Mouse (Mus musculus): ENCODE measurements around the gene Rilpl1. TPM values are rescaled to one million over a fixed set of nuclear protein-coding genes. Genes with fewer than 3 reads are reported as not detected.

Gene Rilpl1
- 8.9 and 11.0 TPM in 2 replicates for polyA plus RNA-seq (2015; fragmentation: Nextera tagmentation; extraction: Ambion mirVana)

DNA sequence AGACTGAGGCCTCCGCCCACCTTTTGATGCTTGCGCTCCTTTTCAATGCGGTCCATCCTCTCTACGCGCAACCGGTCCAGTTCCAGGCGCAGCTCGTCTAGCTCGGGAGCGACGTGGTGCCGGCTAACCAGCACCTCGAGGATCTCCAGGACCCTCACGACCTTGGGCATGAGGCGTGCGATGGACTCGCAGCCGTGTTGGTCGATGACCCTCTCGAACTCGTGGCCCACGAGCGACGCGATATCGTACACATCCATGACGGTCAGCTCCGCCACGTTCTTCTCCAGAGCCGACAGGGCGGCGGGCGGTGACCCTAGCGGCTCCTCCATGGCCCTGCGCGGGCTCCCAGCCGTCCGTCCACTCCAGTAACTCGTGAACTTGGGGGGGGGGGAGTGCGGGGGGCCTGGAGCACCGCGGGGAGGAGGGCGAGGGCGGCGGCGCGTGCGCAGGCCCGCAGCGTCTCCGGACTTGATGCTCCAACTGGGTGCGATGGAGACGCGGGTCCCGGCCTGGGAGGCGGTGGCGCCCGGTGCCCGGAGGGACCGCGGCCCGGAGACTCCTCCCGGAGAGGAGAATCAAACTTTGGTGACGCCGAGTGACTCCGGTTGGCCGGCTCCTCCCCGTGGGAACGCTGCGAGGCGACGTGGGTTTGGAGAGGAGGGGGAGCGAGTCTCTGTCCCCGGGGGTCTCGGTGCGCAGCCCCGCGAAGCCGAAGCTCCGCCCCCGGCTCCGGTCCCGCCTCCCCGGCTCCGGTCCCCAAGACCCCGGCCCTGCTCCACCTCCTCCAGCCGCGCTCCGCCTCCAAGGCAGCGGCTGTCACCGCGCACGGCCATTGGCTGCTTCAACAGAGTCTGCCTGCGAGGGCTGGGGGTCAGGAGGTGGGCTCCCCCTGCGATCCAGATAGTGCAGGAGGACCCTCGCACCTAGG lies at the start of gene Rilpl1:
Gene Rilpl1, minus strand, starts transcription at position 737 of the 928 bp plus-strand sequence.
- H3K9ac ChIP-seq (ENCODE audit: low read length), result peak within 1 kb of the TSS; percentile 80
- H3K9me3 ChIP-seq (replicated peaks; ENCODE audit: control insufficient read depth, low read length), result no peaks in the 10 kb centered on the region
- no peaks in the 10 kb centered on the region for H3K36me3 ChIP-seq (ENCODE audit: control insufficient read depth, insufficient read depth, low read length)
- under 1% methylated on average over 79 of the region's 96 CpGs for WGBS
- H3K27me3 ChIP-seq (ENCODE audit: control insufficient read depth, insufficient read depth, low read length), result no peaks in the 10 kb centered on the region
- H3K4me3 ChIP-seq (replicated peaks; ENCODE audit: low read length), result peak within 1 kb of the TSS; percentile 70
- H3K4me2 ChIP-seq (ENCODE audit: low read depth, low read length), result peak within 1 kb of the TSS; percentile 89
- peaks cover 34% of the 10 kb centered on the region for H3K4me1 ChIP-seq (ENCODE audit: control insufficient read depth, insufficient read depth, low read length)
- ATAC-seq (ENCODE audit: insufficient read depth, low FRiP score), result peak; percentile 84
- H3K27ac ChIP-seq (ENCODE audit: low read length), result peak within 1 kb of the TSS; percentile 87

DNA sequence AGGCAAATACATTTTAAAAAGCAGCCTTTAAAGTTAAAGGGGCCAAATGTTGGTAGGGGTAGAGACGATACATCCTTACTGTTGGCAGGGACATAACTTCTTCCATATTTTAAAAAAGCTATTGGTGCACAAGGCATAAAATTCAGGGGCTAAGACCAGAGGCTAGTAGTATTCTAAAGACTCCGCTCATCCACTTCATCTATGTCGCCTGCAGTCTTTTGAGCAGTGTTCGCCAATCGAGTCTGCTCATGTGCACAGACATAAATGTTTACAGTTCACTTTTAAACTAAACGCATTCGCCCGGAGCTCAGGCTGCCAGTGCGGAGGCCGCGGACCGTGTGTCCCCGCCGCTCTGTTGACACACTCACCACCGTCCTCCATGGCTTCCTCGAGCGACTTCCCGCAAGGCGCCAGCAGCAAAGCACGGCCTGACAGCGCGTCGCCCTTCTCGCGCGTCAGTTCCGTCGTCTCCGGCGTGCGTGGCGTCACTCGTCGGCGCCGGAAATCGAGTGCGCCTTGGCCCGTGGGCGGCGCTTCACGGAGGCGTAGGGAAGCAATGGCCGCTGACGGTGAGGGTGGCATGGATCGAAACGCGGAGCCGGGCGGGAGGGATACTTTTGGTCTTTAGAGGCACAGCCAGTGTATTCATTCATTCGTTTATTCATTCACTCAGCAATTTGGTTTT lies 47.6 kb upstream of the Rilpl1 start, which contains the start of the genes Eif2b1 and Gtf2h3:
Gene Eif2b1, minus strand, starts transcription at position 499 of the 685 bp plus-strand sequence.
Gene Gtf2h3, plus strand, starts transcription at position 508 of the 685 bp plus-strand sequence.
- Histone ChIP-seq H3K9ac (ENCODE audit: low read length) (peak within 1 kb of the TSS; percentile 82), H3K36me3 (ENCODE audit: control insufficient read depth, insufficient read depth, low read length) (peaks cover 10% of the 10 kb centered on the region), H3K4me1 (ENCODE audit: control insufficient read depth, insufficient read depth, low read length) (peaks cover 16% of the 10 kb centered on the region), H3K27me3 (ENCODE audit: control insufficient read depth, insufficient read depth, low read length) (no peaks in the 10 kb centered on the region), H3K4me2 (ENCODE audit: low read depth, low read length) (peak within 1 kb of the TSS; percentile 95), H3K9me3 (replicated peaks; ENCODE audit: control insufficient read depth, low read length) (no peaks in the 10 kb centered on the region), H3K4me3 (replicated peaks; ENCODE audit: low read length) (peak within 1 kb of the TSS; percentile 93), H3K27ac (ENCODE audit: low read length) (no peak within 1 kb of the TSS)
- peak; percentile 92 for ATAC-seq (ENCODE audit: insufficient read depth, low FRiP score)
- WGBS, result 1% methylated on average over 51 of the region's 51 CpGs

DNA sequence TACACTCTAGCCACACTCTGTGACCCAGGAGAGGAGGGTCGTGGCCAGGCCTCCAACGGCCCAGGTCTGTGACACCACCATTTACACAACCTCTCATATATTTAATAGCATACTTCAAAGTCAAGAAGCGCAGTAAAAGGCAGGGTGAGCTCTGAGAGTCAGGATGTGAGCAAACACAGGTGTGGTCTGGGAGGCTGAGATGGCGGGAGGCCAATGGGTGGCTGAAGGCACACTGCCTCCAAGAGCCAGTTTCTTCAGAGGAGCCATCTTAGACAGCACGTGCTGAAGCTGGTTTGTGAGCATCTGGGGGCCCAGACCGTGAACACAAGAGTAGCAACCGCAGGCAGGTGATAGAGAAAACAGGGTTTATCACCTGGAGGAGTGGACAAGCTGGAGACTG lies 44.3 kb upstream of the Rilpl1 start:
- Histone ChIP-seq H3K36me3 (ENCODE audit: control insufficient read depth, insufficient read depth, low read length) (peaks cover 21% of the 10 kb centered on the region), H3K4me1 (ENCODE audit: control insufficient read depth, insufficient read depth, low read length) (peaks cover 16% of the 10 kb centered on the region), H3K9me3 (replicated peaks; ENCODE audit: control insufficient read depth, low read length) (no peaks in the 10 kb centered on the region), H3K9ac (ENCODE audit: low read length) (no peak overlapping the region), H3K27me3 (ENCODE audit: control insufficient read depth, insufficient read depth, low read length) (no peaks in the 10 kb centered on the region), H3K4me3 (replicated peaks; ENCODE audit: low read length) (no peak overlapping the region), H3K27ac (ENCODE audit: low read length) (no peak overlapping the region), H3K4me2 (ENCODE audit: low read depth, low read length) (no peak overlapping the region)
- WGBS, result 80% methylated on average over 7 of the region's 7 CpGs
- no peak for ATAC-seq (ENCODE audit: insufficient read depth, low FRiP score)

DNA sequence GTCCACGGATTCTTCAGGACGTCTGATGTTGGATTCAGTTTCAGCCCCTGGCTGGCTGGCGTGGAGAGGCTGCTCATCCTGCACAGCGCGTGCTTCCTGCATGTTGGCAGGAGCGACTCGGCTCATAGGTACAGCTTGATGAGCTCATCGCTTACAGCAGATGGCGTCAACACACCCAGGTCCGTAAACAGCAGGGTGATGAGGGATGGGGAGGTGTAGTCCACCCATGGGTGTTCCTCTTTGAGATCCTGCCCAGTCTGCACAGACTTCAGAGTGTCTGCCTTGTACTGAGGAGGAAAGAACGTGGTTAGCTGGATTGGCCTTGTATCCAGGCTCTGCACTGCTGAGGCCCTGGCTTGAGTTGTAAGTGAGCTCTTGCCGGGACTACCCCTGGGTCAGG lies 39.9 kb upstream of the Rilpl1 start:
- H3K4me1 ChIP-seq (ENCODE audit: control insufficient read depth, insufficient read depth, low read length), result no peaks in the 10 kb centered on the region
- no peak overlapping the region for H3K4me2 ChIP-seq (ENCODE audit: low read depth, low read length)
- 83% methylated on average over 12 of the region's 12 CpGs for WGBS
- ATAC-seq (ENCODE audit: insufficient read depth, low FRiP score), result no peak
- no peaks in the 10 kb centered on the region for H3K27me3 ChIP-seq (ENCODE audit: control insufficient read depth, insufficient read depth, low read length)
- no peaks in the 10 kb centered on the region for H3K9me3 ChIP-seq (replicated peaks; ENCODE audit: control insufficient read depth, low read length)
- no peak overlapping the region for H3K27ac ChIP-seq (ENCODE audit: low read length)
- H3K9ac ChIP-seq (ENCODE audit: low read length), result no peak overlapping the region
- H3K36me3 ChIP-seq (ENCODE audit: control insufficient read depth, insufficient read depth, low read length), result peaks cover 31% of the 10 kb centered on the region
- H3K4me3 ChIP-seq (replicated peaks; ENCODE audit: low read length), result no peak overlapping the region

DNA sequence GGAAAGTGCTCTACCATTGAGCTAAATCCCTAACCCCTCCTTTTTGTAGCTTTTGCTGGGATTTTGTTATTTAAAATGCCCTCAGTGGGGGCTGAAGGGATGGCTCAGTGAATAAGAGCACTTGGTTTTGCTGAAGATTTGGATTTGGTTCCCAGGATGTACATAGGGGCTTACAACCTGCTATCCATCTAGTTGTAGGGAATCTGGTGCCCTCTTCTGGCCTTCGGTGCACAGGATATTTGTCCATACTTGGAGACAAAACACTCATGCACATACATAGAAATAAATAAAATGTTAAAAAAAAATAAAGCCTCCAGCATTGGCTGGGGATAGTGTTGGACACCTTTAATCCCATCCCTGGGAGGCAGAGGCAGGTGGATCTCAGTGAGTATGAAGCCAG lies 24.0 kb upstream of the Rilpl1 start:
- peaks cover 7% of the 10 kb centered on the region; the same call in 1 of the 2 replicates for H3K36me3 ChIP-seq (ENCODE audit: control insufficient read depth, insufficient read depth, low read length)
- no peak overlapping the region for H3K4me3 ChIP-seq (replicated peaks; ENCODE audit: low read length)
- no peak for ATAC-seq (ENCODE audit: insufficient read depth, low FRiP score)
- H3K9me3 ChIP-seq (replicated peaks; ENCODE audit: control insufficient read depth, low read length), result no peaks in the 10 kb centered on the region
- peaks cover 7% of the 10 kb centered on the region; the same call in 1 of the 2 replicates for H3K4me1 ChIP-seq (ENCODE audit: control insufficient read depth, insufficient read depth, low read length)
- no peaks in the 10 kb centered on the region for H3K27me3 ChIP-seq (ENCODE audit: control insufficient read depth, insufficient read depth, low read length)
- H3K9ac ChIP-seq (ENCODE audit: low read length), result no peak overlapping the region
- no peak overlapping the region for H3K4me2 ChIP-seq (ENCODE audit: low read depth, low read length)
- no peak overlapping the region for H3K27ac ChIP-seq (ENCODE audit: low read length)
- WGBS, result 78% methylated on average over 1 of the region's 1 CpGs

DNA sequence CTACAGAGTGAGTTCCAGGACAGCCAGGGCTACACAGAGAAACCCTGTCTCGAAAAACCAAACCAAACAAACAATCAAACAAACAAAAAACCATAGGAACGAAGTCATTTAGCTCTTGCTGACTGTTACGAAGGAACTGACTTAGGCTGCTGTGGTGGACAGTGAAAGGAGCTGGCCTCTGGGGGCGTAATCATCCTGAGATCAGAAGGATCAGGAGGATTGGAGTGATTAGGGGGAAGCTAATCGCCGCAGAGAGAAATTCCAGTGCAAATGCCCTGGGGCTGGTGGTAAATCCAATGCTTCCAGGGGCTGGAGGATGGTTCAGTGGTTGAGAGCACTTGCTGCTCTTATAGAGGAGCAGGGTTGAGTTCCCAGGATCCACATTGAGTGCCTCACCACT lies 22.4 kb upstream of the Rilpl1 start:
- Histone ChIP-seq H3K36me3 (ENCODE audit: control insufficient read depth, insufficient read depth, low read length) (peaks cover 7% of the 10 kb centered on the region; the same call in 1 of the 2 replicates), H3K4me2 (ENCODE audit: low read depth, low read length) (peak overlapping the region; percentile 67), H3K4me3 (replicated peaks; ENCODE audit: low read length) (peak overlapping the region; percentile 86), H3K27me3 (ENCODE audit: control insufficient read depth, insufficient read depth, low read length) (no peaks in the 10 kb centered on the region), H3K4me1 (ENCODE audit: control insufficient read depth, insufficient read depth, low read length) (peaks cover 7% of the 10 kb centered on the region; the same call in 1 of the 2 replicates), H3K27ac (ENCODE audit: low read length) (no peak overlapping the region), H3K9me3 (replicated peaks; ENCODE audit: control insufficient read depth, low read length) (no peaks in the 10 kb centered on the region), H3K9ac (ENCODE audit: low read length) (peak overlapping the region; percentile 78)
- 68% methylated on average over 6 of the region's 6 CpGs for WGBS
- no peak for ATAC-seq (ENCODE audit: insufficient read depth, low FRiP score)

DNA sequence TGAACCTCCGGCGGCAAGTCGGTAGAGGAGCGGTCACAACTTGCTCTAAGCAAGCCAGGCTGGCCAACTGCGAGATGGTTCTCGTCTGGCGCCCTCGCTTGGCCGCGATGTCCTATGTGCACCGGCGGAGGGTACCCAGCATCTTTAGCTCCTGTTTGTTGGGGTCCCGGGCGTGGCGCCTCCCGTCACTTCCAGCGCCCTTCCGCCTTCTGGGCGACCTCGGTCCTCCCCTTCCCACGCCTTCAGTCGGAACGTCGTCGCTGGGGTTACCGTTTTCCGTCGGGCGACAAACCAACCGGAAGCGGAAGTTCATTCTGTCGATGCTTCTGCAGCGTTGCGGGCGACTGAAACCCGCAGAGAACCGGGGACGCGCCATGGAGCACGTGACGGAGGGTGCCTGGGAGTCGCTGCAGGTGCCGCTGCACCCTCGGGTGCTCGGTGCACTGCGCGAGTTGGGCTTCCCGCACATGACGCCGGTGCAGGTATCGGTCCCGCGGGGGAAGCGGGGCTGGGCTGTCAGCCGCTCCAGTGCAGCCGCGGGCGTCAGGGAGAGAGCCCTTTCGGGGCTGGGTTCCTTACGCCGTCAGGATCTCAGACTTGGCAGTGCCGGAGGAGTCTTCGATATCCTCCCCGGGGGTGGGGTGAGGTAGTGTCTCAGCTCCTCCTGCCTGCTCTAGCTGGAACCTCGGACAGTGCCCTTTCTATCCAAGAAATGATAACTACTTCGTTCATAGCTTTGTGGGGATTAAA lies 21.5 kb upstream of the Rilpl1 start, which contains the start of gene Ddx55:
Gene Ddx55, plus strand, starts transcription at position 307 of the 750 bp plus-strand sequence.
- Histone ChIP-seq H3K27me3 (ENCODE audit: control insufficient read depth, insufficient read depth, low read length) (no peaks in the 10 kb centered on the region), H3K4me1 (ENCODE audit: control insufficient read depth, insufficient read depth, low read length) (peaks cover 7% of the 10 kb centered on the region; the same call in 1 of the 2 replicates), H3K9me3 (replicated peaks; ENCODE audit: control insufficient read depth, low read length) (no peaks in the 10 kb centered on the region), H3K36me3 (ENCODE audit: control insufficient read depth, insufficient read depth, low read length) (peaks cover 12% of the 10 kb centered on the region; the same call in 1 of the 2 replicates), H3K9ac (ENCODE audit: low read length) (peak within 1 kb of the TSS; percentile 78), H3K4me3 (replicated peaks; ENCODE audit: low read length) (peak within 1 kb of the TSS; percentile 86), H3K4me2 (ENCODE audit: low read depth, low read length) (peak within 1 kb of the TSS; percentile 67), H3K27ac (ENCODE audit: low read length) (peak within 1 kb of the TSS; percentile 77)
- WGBS, result under 1% methylated on average over 66 of the region's 66 CpGs
- peak; percentile 81 for ATAC-seq (ENCODE audit: insufficient read depth, low FRiP score)

DNA sequence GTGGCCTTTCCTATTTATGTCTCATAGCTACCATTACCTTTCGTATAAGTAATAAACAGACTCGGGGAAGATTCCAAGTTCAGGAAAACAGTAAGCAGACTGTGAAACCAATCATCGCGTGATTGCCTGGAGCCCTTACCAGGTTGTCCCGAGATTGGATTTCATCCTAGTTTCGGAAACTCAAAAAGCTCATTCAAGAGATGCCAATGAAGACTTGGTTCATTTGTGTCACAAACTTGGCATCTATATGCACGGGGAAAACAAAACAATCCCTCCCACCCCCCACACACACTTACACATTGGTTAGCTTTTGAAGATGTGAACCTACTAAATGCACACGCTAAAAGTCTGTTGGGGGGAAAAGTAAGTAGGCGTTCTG lies 20.9 kb upstream of the Rilpl1 start:
- no peaks in the 10 kb centered on the region for H3K9me3 ChIP-seq (replicated peaks; ENCODE audit: control insufficient read depth, low read length)
- peak overlapping the region; percentile 86 for H3K4me3 ChIP-seq (replicated peaks; ENCODE audit: low read length)
- peaks cover 14% of the 10 kb centered on the region; the same call in 1 of the 2 replicates for H3K36me3 ChIP-seq (ENCODE audit: control insufficient read depth, insufficient read depth, low read length)
- no peak for ATAC-seq (ENCODE audit: insufficient read depth, low FRiP score)
- H3K27ac ChIP-seq (ENCODE audit: low read length), result peak overlapping the region; percentile 77
- WGBS, result 8% methylated on average over 9 of the region's 9 CpGs
- peaks cover 7% of the 10 kb centered on the region; the same call in 1 of the 2 replicates for H3K4me1 ChIP-seq (ENCODE audit: control insufficient read depth, insufficient read depth, low read length)
- H3K4me2 ChIP-seq (ENCODE audit: low read depth, low read length), result peak overlapping the region; percentile 67
- no peaks in the 10 kb centered on the region for H3K27me3 ChIP-seq (ENCODE audit: control insufficient read depth, insufficient read depth, low read length)
- peak overlapping the region; percentile 78 for H3K9ac ChIP-seq (ENCODE audit: low read length)
